26 mouse cellular contexts compared by ENCODE assay signal in genomic region chr13:23410632-23411031, GRCm38 (mm10). TPM values are rescaled to one million over a fixed set of nuclear protein-coding genes. Genes with fewer than 3 reads are reported as not detected.
A peak's percentile ranks its signal among the peaks of the same experiment; 100 is the strongest.
DNase-seq lines count a peak whose midpoint lies in the region; ATAC-seq and TF ChIP-seq lines count a peak whose summit lies in the region.
"Had no signal": no experiment of that assay in that cellular context is flagged by ENCODE, and none has a peak within 500 bp of the region (broad histone marks: within the 10 kb centered on the region; RNA-seq: fewer than 3 reads in every experiment).

No protein-coding gene starts in this region.

- peak; percentile 23 for DNase-seq in cerebellum, adult 9-11 months
- no peak for DNase-seq in cerebellum, adult 8-10 months
- no peak for DNase-seq in kidney, postnatal 10 days
- DNase-seq in midbrain, embryonic 11.5 days (ENCODE audit: low spot score, missing footprints) = peak; percentile 73
- DNase-seq in midbrain, postnatal 0 days (ENCODE audit: low spot score) = no peak
- DNase-seq in thymus, postnatal 0 days (ENCODE audit: low spot score) = no peak
- DNase-seq: adrenal gland, postnatal 25 days; B cell, adult 2 months; cerebellum, adult 18-20 months; embryo, embryonic 11 days; gastrocnemius, adult 2 months; gastrocnemius, postnatal 25 days; heart, postnatal 10 days; heart, postnatal 4 days had no signal

- H3K9ac ChIP-seq in kidney, embryonic 15.5 days = no peak overlapping the region
- no peak overlapping the region for H3K9ac ChIP-seq in midbrain, embryonic 11.5 days (ENCODE audit: low read length)
- H3K9ac ChIP-seq in midbrain, postnatal 0 days (replicated peaks; ENCODE audit: low read length, poor library complexity, severe bottlenecking) = no peak overlapping the region
- H3K9ac ChIP-seq: embryonic facial prominence, embryonic 15.5 days; hindbrain, embryonic 12.5 days had no signal

- WGBS in kidney, embryonic 15.5 days = 56% methylated on average over 9 of the region's 9 CpGs
- WGBS in midbrain, embryonic 11.5 days = 71% methylated on average over 9 of the region's 9 CpGs
- WGBS in midbrain, postnatal 0 days = 73% methylated on average over 9 of the region's 9 CpGs

- no peak; the same call in 1 of the 2 replicates for ATAC-seq in kidney, embryonic 15.5 days (replicated peaks; ENCODE audit: low FRiP score)
- no peak for ATAC-seq in midbrain, embryonic 11.5 days (ENCODE audit: low FRiP score)
- no peak for ATAC-seq in midbrain, postnatal 0 days (ENCODE audit: low FRiP score)
- ATAC-seq: CD4-positive, CD25-positive, alpha-beta regulatory T cell, adult 4 months; forebrain, embryonic 14.5 days; hindbrain, embryonic 16.5 days; Patski had no signal

- peaks cover 5% of the 10 kb centered on the region for H3K27me3 ChIP-seq in kidney, embryonic 15.5 days
- no peaks in the 10 kb centered on the region for H3K27me3 ChIP-seq in midbrain, embryonic 11.5 days (ENCODE audit: control insufficient read depth, insufficient read depth, low read length)
- 0 out of 2 replicates have a peak, but pooled peaks cover 2% of the 10 kb centered on the region for H3K27me3 ChIP-seq in midbrain, postnatal 0 days (ENCODE audit: insufficient read depth, low read length)

- H3K4me1 ChIP-seq in kidney, embryonic 15.5 days = peaks cover 22% of the 10 kb centered on the region
- H3K4me1 ChIP-seq in midbrain, embryonic 11.5 days (ENCODE audit: control insufficient read depth, insufficient read depth, low read length) = no peaks in the 10 kb centered on the region
- no peaks in the 10 kb centered on the region for H3K4me1 ChIP-seq in midbrain, postnatal 0 days (ENCODE audit: insufficient read depth, low read length)

- H3K9me3 ChIP-seq in kidney, embryonic 15.5 days (replicated peaks) = no peaks in the 10 kb centered on the region
- H3K9me3 ChIP-seq in midbrain, embryonic 11.5 days (ENCODE audit: control insufficient read depth, low read length) = no peaks in the 10 kb centered on the region
- no peaks in the 10 kb centered on the region for H3K9me3 ChIP-seq in midbrain, postnatal 0 days (ENCODE audit: low read length)
- H3K9me3 ChIP-seq: embryonic facial prominence, embryonic 15.5 days; forebrain, embryonic 10.5 days; heart, embryonic 10.5 days; hindbrain, embryonic 12.5 days had no signal

- no peak overlapping the region for H3K4me3 ChIP-seq in kidney, embryonic 15.5 days (replicated peaks)
- no peak overlapping the region for H3K4me3 ChIP-seq in midbrain, embryonic 11.5 days (ENCODE audit: low read depth, low read length)
- no peak overlapping the region for H3K4me3 ChIP-seq in midbrain, postnatal 0 days (ENCODE audit: low read depth, low read length)
- H3K4me3 ChIP-seq: embryonic facial prominence, embryonic 15.5 days; gastrocnemius, adult 2 months; hindbrain, embryonic 12.5 days had no signal

- no peak for TF ChIP-seq CTCF in midbrain, postnatal 0 days (IDR thresholded peaks at IDR 0.05)

- peak overlapping the region; percentile 48; the same call in 1 of the 2 replicates for H3K27ac ChIP-seq in kidney, embryonic 15.5 days
- H3K27ac ChIP-seq in midbrain, embryonic 11.5 days (ENCODE audit: low read depth, low read length) = no peak overlapping the region
- H3K27ac ChIP-seq in midbrain, postnatal 0 days (ENCODE audit: low read depth, low read length) = no peak overlapping the region
- H3K27ac ChIP-seq: embryonic facial prominence, embryonic 15.5 days; forebrain, embryonic 10.5 days; gastrocnemius, adult 2 months; heart, embryonic 10.5 days; hindbrain, embryonic 12.5 days had no signal

- H3K36me3 ChIP-seq in kidney, embryonic 15.5 days = no peaks in the 10 kb centered on the region
- no peaks in the 10 kb centered on the region for H3K36me3 ChIP-seq in midbrain, embryonic 11.5 days (ENCODE audit: control insufficient read depth, insufficient read depth, low read length)
- no peaks in the 10 kb centered on the region for H3K36me3 ChIP-seq in midbrain, postnatal 0 days (ENCODE audit: insufficient read depth, low read length)
- H3K36me3 ChIP-seq: embryonic facial prominence, embryonic 15.5 days; forebrain, embryonic 10.5 days; heart, embryonic 10.5 days; hindbrain, embryonic 12.5 days had no signal

- H3K4me2 ChIP-seq in kidney, embryonic 15.5 days = no peak overlapping the region
- no peak overlapping the region for H3K4me2 ChIP-seq in midbrain, embryonic 11.5 days
- H3K4me2 ChIP-seq in midbrain, postnatal 0 days (ENCODE audit: low read depth, low read length, poor library complexity, severe bottlenecking) = no peak overlapping the region
- H3K4me2 ChIP-seq: embryonic facial prominence, embryonic 15.5 days had no signal

RNA-seq across cellular contexts. Expression of gene Abt1, which starts 13.0 kb away (rescaled TPM):
- 13.5 and 13.7 TPM in 2 replicates for polyA plus RNA-seq in kidney, embryonic 15.5 days (2015; fragmentation: Nextera tagmentation; extraction: Ambion mirVana)
- 14.0 and 14.9 TPM in 2 replicates for polyA plus RNA-seq in midbrain, embryonic 11.5 days (2014; fragmentation: Nextera tagmentation; extraction: Ambion mirVana)
- 4.9 and 7.3 TPM in 2 replicates for total RNA-seq in midbrain, postnatal 0 days (2014; rRNA removed)
- 5.2 and 6.0 TPM in 2 replicates for polyA plus RNA-seq in midbrain, postnatal 0 days (2015; fragmentation: Nextera tagmentation; extraction: Ambion mirVana)
- polyA plus RNA-seq in thymus, postnatal 0 days (2015; fragmentation: Nextera tagmentation; extraction: Ambion mirVana) = 13.8 and 15.1 TPM in 2 replicates

RNA-seq across cellular contexts. Expression of gene Zfp322a, which starts 41.6 kb away (rescaled TPM):
- 48.8 and 48.9 TPM in 2 replicates for polyA plus RNA-seq in kidney, embryonic 15.5 days (2015; fragmentation: Nextera tagmentation; extraction: Ambion mirVana)
- polyA plus RNA-seq in midbrain, embryonic 11.5 days (2014; fragmentation: Nextera tagmentation; extraction: Ambion mirVana) = 69.4 and 77.9 TPM in 2 replicates
- 19.7 and 32.5 TPM in 2 replicates for total RNA-seq in midbrain, postnatal 0 days (2014; rRNA removed)
- polyA plus RNA-seq in midbrain, postnatal 0 days (2015; fragmentation: Nextera tagmentation; extraction: Ambion mirVana) = 31.1 and 31.5 TPM in 2 replicates
- 33.0 and 34.5 TPM in 2 replicates for polyA plus RNA-seq in thymus, postnatal 0 days (2015; fragmentation: Nextera tagmentation; extraction: Ambion mirVana)

RNA-seq across cellular contexts. Expression of gene Btn1a1, which starts 55.1 kb away (rescaled TPM):
- polyA plus RNA-seq in kidney, embryonic 15.5 days (2015; fragmentation: Nextera tagmentation; extraction: Ambion mirVana) = 0.08 and 0.12 TPM in 2 replicates
- not detected in 2 replicates for polyA plus RNA-seq in midbrain, embryonic 11.5 days (2014; fragmentation: Nextera tagmentation; extraction: Ambion mirVana)
- 0.05 TPM in 1 of 2 replicates, not detected in the other for total RNA-seq in midbrain, postnatal 0 days (2014; rRNA removed)
- 0.04 and 0.07 TPM in 2 replicates for polyA plus RNA-seq in midbrain, postnatal 0 days (2015; fragmentation: Nextera tagmentation; extraction: Ambion mirVana)
- 0.17 and 0.27 TPM in 2 replicates for polyA plus RNA-seq in thymus, postnatal 0 days (2015; fragmentation: Nextera tagmentation; extraction: Ambion mirVana)
- total RNA-seq: adrenal gland, adult 2 months; adrenal gland, postnatal 25 days; common myeloid progenitor, adult 5-6 weeks; gastrocnemius, adult 2 months; gastrocnemius, postnatal 25 days; granulocyte monocyte progenitor cell, adult 5-6 weeks; heart, postnatal 10 days had no signal
- polyA plus RNA-seq: adrenal gland, adult 2 months; CD4-positive, CD25-positive, alpha-beta regulatory T cell, adult 4 months; embryonic facial prominence, embryonic 15.5 days; forebrain, embryonic 10.5 days; forebrain, embryonic 14.5 days; hindbrain, embryonic 12.5 days had no signal

Comparison
In these comparisons a context has a peak if more than half of its experiments do, and no peak if none do; other contexts are left out.
1. DNase-seq: peak in cerebellum, adult 9-11 months (single experiment) and midbrain, embryonic 11.5 days (single experiment); none in cerebellum, adult 8-10 months (single experiment), kidney, postnatal 10 days (single experiment), midbrain, postnatal 0 days (single experiment) and thymus, postnatal 0 days (single experiment).